Mouse (Mus musculus): Measurements from ENCODE around the gene Sec14l1.
A peak's percentile ranks its signal among the peaks of the same experiment; 100 is the strongest.
"Not testable (repeated sequence)": the region's sequence is repeated elsewhere in the genome, so short reads cannot be mapped to it uniquely, and the experiment has no call there.

The Sec14l1 gene

DNA sequence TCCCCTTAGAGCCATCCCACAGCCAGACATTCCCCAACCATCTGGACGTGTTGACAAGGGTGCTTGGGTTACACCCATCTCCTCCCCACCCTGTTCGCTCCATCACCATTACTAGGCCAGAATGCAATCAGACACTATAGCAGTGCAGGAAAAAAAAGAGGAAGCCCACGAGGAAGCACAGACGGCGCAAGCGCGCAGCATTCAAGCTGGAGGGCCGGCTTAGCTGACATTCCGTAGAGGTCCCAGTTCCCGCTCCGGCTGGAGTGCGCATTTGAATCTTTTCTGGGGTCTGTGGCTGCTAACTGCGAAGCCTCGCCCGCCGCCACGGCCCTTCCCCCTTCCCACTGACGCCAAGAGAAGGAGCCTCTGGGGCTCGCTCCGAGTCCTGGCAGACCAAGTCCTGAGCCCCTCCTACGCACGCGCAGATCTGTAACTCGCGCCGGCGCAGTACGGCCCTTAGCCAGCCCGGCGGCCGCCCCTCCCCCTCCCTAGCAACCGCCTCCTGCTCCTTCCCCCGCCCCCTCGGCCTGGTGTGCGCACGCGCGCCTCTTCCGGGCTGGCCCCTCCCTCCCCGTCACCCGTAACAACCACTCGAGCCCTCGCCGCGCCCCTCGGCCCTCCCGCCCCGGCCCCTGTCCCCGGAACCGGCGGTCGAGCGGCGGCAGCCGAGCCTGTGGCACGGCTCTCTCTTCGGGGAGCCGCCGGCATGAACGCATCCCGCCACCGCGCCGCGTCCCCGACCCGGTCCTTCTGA lies at the start of gene Sec14l1:
TSS of gene Sec14l1 (plus strand) at position 577 of the 754 bp plus-strand sequence.
- DNase-seq: peak; percentile 98

DNA sequence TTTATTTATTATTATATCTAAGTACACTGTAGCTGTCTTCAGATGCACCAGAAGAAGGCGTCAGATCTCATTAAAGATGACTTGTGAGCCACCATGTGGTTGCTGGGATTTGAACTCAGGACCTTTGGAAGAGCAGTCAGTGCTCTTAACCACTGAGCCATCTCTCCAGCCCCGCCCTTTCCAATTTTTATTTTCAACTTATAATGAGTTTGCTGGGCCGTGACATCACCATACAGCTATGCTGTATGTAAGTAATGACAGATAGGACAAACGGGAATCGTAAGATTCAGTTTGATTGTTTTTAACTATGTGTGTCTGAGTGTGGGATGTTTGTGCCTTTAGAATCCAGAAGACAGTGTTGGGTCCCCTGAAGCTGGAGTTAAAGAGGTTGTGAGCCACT lies 49.4 kb upstream of the Sec14l1 start:
- peak; percentile 19 for DNase-seq

DNA sequence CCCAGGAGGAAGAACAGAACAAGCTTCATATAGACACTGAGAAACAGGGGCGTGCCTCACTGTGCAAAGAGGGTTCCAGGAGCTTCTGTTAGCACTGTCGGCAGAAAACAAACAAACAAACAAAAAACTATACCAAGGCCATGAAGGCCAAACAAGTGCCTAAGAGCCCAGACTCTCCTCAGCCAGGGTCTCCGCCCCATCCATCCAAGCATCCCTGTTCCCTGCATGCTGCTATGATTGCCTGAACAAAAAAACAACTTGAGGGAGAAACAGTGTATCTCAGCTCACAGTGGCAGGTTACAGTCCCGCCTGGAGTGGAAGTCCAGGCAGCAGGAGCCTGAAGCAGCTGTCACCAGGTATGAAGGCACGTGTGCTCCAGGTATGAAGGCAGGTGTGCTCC lies 48.2 kb upstream of the Sec14l1 start:
- no peak for DNase-seq

DNA sequence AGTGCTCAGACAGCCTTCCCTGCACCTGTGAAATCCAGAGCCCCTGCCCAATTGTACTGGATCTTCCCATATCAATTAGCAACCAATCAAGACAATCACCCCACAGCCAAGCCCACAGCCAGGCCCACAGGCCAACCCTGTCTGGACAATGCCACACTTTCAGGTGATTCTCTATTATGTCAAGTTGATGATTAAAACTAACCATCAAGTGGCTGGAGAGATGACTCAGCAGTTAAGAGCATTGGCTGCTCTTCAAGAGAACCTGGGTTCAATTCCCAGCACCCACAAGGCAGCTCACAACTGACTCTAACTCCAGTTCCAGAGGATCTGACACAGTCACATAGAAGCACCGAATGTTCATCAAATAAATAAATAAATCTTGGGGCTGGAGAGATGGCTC lies 46.6 kb upstream of the Sec14l1 start:
- DNase-seq: peak; percentile 52

DNA sequence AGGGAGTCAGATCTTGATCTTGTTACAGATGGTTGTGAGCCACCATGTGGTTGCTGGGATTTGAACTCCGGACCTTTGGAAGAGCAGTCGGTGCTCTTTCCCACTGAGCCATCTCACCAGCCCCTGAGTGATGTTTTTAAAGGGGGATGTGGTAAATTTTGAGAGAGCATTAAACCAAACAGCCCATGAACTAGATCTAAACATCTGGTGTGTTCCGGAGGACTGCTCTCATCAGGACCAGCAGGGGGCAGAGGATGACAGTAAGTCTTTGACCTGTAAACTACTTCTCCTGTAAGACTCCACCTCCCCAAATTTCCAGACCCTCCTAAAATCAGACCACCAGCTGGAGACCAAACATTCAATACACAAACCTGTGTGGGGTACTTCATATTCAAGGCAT lies 45.9 kb upstream of the Sec14l1 start:
- DNase-seq: peak; percentile 57

DNA sequence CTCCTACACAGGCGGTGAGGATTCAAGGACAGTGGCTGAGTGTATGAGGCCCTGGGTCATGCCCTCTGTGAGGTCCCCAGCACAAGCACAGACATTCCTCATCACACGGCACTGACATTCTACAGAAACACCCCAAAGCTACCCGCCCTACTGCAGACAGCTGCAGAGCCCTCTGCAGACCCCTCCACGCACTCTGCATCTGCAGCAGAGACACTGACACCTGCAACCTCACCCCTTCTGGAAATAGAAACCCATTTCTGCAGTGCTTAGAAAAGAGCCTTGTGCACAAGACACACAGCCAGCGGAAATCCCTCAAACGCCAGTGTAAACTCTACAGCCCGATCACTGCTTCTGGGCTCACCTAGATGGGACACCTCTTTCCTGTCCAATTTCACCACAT lies 44.3 kb upstream of the Sec14l1 start:
- no peak for DNase-seq

DNA sequence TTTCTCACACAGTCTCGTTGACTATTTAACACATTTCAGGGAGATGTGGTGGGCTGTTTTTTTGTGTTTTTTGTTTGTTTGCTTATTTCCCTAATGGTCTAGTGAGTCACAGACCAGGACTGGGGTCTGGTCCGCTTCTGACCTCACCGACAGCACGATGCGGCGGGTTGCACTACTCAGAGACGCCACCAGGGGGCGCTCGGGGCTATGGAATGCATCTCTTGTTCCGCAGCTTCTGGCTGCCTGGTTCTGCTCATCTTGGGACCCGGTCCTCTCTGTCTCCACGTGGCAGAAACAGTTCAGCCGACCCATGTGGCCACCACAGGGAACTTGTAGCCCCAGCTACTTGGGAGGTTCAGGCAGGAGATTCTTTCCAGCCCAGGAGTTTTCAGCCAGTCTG lies 42.8 kb upstream of the Sec14l1 start:
- DNase-seq: peak; percentile 85

DNA sequence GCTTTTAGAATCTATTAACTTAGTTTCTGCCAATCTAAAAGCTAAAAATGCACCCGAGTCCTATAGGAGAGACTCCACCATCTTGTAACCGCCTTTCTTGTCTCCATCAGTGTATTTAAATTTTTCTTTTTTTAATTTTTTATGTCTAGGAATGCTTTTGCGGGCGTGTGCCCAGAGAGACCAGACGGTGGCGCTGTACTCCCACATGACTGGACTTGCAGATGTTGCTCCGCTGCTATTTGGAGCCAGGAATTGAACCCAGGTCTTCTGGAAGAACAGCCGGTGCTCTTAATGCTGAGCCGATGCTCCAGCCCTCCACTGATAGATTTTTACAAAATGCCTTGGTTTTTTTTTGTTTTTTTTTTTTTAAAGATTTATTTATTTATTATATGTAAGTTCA lies 41.5 kb upstream of the Sec14l1 start:
- DNase-seq: no peak

DNA sequence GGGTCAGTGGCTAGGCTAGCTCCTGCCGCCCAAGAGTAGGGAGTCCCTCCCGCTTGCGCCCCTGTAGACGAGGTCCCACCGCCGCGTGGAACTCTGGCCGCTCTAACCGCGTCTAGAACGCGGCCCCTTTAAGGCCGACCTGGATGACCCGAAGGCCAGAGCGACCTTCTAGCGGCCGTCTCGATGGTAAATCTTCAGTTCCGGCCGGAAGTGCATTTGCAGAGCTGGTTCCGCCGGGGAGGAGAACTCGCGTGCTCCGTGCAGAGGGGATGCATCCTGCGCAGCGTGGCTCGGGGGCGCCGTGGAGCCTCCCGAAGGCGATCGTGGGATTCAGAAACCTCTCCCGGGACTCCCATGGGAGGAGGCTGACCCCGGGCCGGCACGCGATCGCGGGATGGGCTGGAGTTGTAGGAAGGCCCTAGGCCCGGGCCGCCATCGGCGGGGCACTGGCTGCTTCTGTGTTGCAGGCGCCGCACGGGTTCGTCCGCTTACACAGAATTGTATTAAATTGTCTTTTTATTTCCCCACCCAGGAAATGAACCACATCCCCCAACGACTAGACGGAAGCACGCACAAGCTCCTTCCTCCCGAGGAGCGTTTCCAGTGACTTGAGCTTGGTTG lies 38.3 kb upstream of the Sec14l1 start:
- peak; percentile 96 for DNase-seq

DNA sequence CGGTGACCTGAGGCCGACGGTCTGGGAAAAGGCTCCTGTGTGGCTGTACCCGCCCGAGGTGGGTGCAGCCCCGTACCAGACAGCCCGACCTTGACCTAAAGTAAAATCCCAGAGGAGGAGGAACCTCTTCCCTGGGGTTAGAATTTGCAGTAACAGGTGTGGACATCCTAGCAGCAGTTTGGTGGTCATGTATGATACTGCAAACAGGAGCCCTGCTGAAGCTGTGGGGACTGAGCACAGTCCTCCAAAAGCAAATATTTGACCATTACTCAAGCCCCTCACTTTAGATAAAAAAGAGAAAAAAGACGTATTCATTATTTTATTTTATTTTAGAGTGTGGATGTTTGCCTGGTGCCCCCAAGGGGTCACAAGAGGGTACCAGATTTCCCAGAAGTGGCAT lies 37.7 kb upstream of the Sec14l1 start:
- DNase-seq: no peak

DNA sequence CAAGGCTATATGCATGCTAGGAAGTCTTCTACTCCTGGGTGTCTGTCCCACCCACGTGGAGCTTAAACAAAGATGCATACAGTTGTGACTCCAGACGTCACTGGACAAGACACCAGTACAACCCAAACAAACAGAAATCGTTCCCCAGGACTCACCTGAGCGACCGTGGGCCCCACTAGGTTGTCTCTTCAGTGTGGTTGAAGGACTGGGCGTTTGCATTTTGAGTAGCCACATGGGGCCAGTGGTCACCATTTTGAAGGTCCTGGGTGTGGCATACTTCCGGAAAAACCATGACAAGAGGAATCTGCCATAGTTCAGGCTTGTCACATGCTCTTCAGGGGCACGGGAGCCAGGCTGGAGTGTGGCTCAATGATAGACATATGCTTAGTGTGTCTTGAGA lies 37.1 kb upstream of the Sec14l1 start:
- DNase-seq: no peak

DNA sequence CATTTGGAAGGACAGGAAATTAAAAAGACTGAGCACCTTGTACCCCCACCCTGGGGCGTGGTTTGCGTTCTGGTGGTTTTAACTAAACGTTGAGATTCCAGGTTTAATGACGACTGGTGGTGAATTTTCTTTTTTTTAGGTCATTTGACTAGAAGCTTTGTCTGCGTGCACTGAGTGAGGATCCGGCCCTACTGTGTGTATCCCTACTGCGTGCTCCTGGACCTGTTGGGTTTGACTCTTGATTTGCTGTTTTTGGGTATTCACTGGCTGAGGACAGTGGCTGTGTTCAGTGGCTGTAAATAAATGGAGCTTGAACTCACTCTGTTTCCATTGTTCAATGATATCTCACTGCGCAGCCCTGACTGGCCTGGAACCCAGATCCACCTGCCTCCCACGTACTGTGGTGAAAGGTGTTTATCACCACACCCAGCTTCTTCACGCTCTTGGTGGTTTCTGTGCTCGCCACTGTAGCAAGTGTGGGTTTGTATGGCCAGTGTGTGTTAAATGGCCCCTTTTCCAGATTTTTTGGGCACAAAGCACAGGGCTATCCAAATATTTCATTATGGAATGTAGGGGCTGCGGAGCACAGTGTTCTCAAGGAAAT lies 36.2 kb upstream of the Sec14l1 start:
- DNase-seq: no peak

DNA sequence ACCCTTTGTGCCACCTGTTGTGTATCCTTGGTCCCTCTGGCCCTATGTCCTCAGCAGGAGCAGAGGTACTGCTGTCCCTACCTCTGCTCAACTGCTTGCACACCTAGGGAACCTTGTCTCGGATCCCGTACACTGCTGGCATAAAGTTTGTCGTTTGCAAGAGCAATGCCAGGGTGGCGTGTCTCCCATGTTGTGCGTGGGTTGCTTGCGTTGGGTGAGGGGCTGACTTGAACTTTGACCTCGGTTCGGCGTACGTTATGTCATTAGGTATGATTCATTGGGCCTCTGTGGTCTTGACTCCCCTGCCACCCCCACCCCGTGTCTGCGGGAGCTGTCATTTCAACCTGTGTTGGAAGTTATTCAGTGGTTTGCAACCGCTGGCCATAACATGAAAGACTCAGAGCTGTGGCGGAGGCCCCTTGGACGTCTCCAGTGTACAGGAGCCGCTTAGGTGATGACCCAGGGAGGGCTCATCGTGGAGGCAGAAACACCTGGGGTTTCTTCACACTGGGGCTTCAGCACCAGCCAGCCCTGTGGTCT lies 35.2 kb upstream of the Sec14l1 start:
- DNase-seq: no peak

DNA sequence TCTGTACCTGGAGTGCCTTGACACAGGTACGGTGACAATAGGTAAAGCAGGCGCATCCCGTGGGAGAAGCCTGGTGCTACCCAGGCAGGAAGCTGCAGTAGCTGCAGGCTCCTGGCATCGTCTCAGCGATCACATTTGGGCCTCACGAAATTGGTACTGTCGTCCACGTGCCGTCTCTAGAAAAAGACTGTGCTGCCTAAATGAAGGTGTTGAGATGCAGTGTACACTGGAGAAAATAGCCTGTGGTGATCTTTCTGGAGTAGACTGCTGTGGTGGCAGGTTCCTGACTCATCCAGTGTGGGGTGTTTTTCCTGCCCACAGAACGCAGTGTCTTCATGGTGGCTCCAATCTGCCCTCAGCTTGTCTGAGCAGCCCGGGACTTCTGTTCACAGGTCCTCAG lies 34.8 kb upstream of the Sec14l1 start:
- no peak for DNase-seq

DNA sequence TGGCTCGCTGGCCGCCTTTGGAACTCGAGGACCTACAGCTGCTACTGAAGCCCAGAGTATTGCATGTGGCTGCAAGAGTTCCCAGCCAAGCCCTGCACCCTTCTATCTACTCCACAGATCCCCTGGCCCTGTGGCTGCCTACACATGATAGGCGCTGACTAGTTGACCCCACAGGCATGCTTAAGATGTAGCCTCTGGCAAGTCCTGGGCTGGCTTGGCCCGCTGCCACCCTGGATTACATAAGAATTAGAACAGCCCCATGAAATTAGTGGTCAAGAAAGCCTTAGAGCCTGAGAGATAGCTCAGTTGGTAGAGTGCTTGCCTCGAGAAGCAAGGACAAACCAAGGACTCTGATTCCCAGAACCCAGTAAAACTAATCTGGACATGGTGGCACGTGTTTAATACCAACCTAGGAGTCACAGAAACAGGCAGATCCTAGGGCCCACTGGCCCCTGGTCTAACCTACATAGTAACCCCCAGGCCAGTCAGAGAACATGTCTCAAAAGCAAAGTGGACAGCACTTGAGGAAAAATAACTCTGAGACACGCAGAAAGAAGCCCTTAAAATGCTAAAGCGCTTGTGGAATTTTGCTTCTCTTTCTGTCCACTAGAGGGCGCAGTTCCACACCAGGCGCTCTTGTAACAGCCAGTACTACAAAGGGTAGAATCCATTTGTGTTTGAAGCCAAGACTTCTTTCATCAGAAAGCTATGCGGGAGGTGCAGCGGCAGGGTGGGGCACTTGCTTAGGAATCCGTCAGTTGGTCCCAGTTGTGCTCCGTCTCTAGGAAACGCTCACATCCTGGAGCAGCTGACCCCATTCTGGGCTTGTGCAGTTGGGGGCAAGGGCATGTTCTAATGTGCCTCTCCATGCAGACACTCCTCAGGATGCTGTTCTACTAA lies 33.6 kb upstream of the Sec14l1 start:
- peak; percentile 96 for DNase-seq

DNA sequence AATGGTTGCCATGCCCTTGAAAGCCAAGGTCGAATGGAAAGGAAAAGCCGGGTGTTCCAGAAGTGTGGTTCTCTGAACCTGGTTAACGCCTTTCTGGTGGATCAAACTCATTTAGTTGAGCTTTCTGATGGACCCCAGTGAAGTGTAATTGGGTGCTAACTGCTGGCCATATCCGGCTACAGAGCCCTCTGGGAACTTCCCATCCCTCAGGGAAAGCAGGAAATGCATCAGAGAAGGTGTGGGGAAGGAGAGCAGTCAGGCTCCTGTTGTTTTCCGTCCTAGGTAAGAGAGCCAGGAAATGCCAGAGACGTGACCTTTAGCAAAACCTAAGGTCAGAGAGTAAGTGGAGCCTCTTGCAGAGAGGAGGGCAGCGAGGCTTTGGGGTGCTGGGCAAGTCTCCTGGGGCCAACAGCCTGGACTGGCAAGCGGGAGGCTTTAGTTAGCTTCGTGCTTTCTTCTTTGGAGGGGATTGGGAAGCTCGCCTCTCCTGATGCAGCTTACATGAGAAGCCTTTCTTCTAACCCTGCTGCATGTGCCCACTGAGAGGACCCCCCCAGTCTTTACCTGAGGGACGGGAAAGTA lies 32.5 kb upstream of the Sec14l1 start:
- DNase-seq: no peak

DNA sequence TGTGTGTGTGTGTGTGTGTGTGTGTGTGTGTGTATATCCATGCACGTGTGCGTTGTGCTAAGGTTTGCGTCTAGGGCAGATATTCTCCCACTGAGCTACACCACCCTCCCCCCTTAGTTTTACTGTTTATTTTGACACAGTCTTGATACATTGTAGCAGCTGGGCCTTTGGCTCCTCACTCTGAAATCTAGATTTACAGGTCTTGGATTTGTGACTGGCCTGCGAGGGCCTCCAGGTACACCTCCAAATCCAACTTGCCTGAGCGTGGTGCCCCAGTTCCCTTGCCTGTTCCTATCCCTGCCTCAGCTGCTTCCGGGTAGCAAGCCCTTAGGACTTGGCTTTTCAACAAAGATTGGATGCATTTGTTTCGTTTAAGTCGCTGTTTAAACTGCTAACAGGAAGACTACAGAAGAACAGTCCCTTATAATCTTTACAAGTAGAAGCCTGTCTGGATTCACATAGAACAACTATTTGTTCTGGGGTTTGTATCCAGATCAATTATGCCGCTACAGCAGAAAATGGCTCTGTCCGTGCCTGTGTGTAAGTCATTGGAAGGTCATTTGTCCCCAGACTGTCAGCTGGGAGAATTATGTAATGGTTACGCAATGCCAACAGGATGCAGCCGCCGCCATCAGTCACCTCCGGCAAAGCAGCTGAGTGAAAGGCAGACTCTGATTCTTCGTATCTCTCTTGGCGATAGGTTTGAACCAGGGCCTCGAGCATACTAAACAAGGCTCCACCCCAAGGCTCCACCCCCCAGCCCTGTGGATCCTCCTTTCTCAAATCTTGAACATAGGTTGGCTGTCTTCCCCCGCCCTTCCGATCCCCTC lies 31.7 kb upstream of the Sec14l1 start:
- no peak for DNase-seq

DNA sequence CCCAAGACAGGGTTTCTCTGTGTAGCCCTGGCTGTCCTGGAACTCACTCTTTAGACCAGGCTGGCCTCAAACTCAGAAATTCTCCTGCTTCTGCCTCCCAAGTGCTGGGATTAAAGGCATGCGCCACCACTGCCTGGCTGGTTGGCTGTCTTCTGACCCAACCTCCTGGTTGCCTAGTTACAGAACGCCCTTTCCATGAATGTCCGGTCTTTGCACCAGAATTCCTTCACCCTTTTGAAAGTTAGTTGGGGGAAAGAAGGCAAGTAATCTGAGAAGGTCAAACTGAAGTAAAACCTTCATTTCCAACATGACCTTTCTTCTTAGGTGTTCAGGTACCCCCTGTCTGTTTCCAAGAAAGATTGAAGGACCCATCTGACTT lies 31.1 kb upstream of the Sec14l1 start:
- DNase-seq: not testable (repeated sequence)

DNA sequence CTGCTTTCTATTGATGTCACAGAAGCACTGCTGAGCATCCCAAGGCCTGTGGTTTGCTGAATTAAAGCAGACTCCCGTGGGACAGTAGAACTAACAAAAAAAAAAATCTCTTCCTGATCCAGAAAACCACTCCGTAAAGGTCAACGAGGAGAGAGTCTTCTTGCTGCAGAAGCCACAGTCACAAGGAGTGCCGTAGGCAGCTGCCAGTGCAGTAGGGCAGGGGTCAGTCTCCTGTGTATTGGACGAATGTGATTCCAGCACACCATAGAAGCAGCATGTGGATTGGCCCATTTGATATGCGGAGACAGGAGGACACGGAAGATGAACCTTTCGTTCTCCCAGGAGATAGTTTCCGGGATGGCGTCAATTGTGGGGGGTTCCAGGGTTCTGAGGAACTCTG lies 28.8 kb upstream of the Sec14l1 start:
- DNase-seq: no peak

DNA sequence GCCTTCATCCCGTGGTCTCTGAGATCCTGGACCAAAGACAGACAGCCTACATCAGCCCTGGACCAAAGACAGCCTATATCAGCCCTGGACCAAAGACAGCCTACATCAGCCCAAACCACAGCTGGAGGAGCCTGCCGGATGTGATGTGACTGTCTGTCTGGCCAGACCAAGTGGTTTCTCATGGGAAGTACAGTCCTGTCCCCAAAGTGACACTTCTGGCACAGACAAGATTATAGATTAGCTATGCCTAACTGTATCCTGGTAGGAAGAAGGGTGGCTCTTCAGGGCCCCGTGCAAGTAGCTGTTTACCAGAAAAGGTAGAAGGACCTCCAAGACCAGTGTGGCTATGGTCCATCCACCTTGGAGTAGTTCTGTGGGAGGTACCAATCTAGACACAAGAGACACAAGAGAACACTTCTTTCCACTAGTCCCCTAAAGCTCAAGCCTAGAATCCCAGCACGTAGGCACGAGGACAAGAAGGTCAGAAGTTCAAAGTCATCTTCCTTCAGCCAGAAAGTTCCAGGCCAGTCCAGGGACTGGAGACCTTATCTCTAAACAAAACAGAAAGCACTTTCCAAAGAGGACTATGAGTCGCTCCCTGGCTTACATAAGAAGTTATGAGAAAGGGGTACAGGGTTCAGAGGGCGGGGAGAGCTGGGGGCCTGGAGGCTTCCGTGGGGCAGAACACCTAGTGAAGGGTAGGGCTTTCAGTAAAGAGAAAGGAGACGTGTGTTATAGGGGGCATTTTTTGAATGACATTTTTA lies 27.8 kb upstream of the Sec14l1 start:
- DNase-seq: no peak

Measured in retina, postnatal 1 day (tissue).